Mouse (Mus musculus): ENCODE results near the gene Cacna1c. TPM values are rescaled to one million over a fixed set of nuclear protein-coding genes. Genes with fewer than 3 reads are reported as not detected.
A peak's percentile ranks its signal among the peaks of the same experiment; 100 is the strongest.

Cacna1c gene
- polyA plus RNA-seq, 1 experiment from 2014 or later: 4.7 TPM

DNA sequence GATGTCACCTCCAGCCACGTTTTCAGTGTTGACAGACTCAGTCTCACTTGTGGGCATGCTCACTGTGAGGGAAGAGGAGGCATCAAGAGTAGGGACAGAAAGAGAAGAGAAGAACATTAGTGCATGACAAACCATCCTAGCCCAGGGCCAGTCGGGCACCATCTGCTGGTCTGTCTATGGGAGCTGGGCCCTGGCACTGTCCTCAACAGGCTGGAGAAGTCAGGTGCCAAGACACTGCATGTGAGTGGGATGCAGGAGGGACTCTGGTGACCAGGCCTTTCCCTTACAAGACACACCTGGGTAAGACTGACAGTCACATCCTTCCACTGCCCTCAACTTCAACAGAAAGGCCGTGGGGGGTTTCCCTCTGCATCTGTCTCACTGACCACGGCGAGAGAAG, 482.9 kb downstream of the Cacna1c start:
- Histone ChIP-seq H3K9me3 (ENCODE audit: control insufficient read depth, low read length) (no peaks in the 10 kb centered on the region), H3K4me2 (ENCODE audit: low read length) (no peak overlapping the region), H3K27me3 (replicated peaks; ENCODE audit: control insufficient read depth, insufficient read depth, low read length) (no peaks in the 10 kb centered on the region), H3K4me1 (ENCODE audit: control insufficient read depth, insufficient read depth, low read depth, low read length) (peaks cover 2% of the 10 kb centered on the region; the same call in 1 of the 2 replicates), H3K27ac (ENCODE audit: low read depth, low read length) (no peak overlapping the region), H3K36me3 (ENCODE audit: control insufficient read depth, insufficient read depth, low read length) (peaks cover 4% of the 10 kb centered on the region; the same call in 1 of the 2 replicates), H3K9ac (ENCODE audit: low read depth, low read length) (no peak overlapping the region), H3K4me3 (ENCODE audit: low read length) (no peak overlapping the region)
- ATAC-seq: no peak
- WGBS: 92% methylated on average over 5 of the region's 5 CpGs

DNA sequence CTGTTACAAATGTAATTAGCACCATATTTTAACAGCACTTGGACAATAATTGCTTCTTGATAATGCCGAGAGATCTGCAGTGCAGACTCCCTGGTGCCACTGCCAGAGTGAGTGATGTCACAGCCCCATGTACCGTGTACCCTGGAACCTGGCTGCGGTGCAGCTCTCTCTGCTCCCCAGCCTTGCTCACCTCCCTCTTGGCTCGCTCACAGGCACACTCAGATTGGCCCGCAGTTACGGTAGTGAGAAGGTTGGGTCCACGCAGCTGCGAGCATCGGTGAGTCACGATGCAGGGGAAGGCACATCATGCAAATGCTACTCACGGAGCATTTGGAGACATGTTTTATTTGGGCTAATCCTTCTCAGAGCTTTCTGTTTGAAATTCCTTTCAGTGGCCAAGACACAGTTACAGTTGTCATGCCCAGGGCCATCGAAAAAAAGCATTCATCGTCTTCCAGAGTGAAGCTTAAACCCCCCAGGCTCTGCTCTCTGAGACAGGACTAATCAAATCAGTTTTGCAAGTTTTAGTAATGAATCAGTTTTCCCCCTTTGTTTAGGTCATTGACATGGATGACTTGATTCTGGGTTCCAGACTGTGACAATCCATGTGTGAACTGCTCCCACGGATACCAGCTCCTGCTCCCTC, 484.4 kb downstream of the Cacna1c start:
- no peak overlapping the region for H3K4me2 ChIP-seq (ENCODE audit: low read length)
- H3K4me3 ChIP-seq (ENCODE audit: low read length): no peak overlapping the region
- peaks cover 4% of the 10 kb centered on the region; the same call in 1 of the 2 replicates for H3K36me3 ChIP-seq (ENCODE audit: control insufficient read depth, insufficient read depth, low read length)
- H3K9me3 ChIP-seq (ENCODE audit: control insufficient read depth, low read length): no peaks in the 10 kb centered on the region
- H3K4me1 ChIP-seq (ENCODE audit: control insufficient read depth, insufficient read depth, low read depth, low read length): peaks cover 6% of the 10 kb centered on the region; the same call in 1 of the 2 replicates
- no peak overlapping the region for H3K27ac ChIP-seq (ENCODE audit: low read depth, low read length)
- H3K27me3 ChIP-seq (replicated peaks; ENCODE audit: control insufficient read depth, insufficient read depth, low read length): no peaks in the 10 kb centered on the region
- 71% methylated on average over 14 of the region's 14 CpGs for WGBS
- 0 out of 2 replicates have a peak, but pooled peaks have one; percentile 43 for ATAC-seq
- H3K9ac ChIP-seq (ENCODE audit: low read depth, low read length): no peak overlapping the region

DNA sequence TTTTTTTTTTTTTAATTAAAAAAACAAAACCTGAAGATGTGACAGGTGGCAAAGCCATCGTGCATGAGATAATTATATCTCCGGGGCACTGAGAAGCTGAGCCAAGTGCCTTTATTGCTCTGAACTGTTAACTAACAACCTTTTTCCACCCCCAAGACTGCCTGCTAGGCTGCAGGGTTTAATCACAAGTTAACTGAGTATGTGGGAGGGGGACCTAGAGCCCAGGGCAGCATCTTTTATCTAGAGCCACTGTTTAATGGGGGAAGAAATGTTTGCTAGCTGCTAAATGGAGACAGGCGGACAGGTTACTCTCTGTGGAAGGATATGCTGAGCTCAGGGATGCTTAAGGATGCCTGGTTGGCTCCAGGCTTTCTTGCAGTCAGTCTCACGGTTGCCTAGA, 489.2 kb downstream of the Cacna1c start:
- ATAC-seq: peak; percentile 68; the same call in 1 of the 2 replicates
- H3K9me3 ChIP-seq (ENCODE audit: control insufficient read depth, low read length): no peaks in the 10 kb centered on the region
- H3K4me2 ChIP-seq (ENCODE audit: low read length): no peak overlapping the region
- H3K27me3 ChIP-seq (replicated peaks; ENCODE audit: control insufficient read depth, insufficient read depth, low read length): no peaks in the 10 kb centered on the region
- WGBS: 42% methylated on average over 4 of the region's 4 CpGs
- H3K9ac ChIP-seq (ENCODE audit: low read depth, low read length): no peak overlapping the region
- H3K4me1 ChIP-seq (ENCODE audit: control insufficient read depth, insufficient read depth, low read depth, low read length): peaks cover 6% of the 10 kb centered on the region; the same call in 1 of the 2 replicates
- no peak overlapping the region for H3K4me3 ChIP-seq (ENCODE audit: low read length)
- no peaks in the 10 kb centered on the region; the same call in none of the 2 replicates for H3K36me3 ChIP-seq (ENCODE audit: control insufficient read depth, insufficient read depth, low read length)
- no peak overlapping the region for H3K27ac ChIP-seq (ENCODE audit: low read depth, low read length)

DNA sequence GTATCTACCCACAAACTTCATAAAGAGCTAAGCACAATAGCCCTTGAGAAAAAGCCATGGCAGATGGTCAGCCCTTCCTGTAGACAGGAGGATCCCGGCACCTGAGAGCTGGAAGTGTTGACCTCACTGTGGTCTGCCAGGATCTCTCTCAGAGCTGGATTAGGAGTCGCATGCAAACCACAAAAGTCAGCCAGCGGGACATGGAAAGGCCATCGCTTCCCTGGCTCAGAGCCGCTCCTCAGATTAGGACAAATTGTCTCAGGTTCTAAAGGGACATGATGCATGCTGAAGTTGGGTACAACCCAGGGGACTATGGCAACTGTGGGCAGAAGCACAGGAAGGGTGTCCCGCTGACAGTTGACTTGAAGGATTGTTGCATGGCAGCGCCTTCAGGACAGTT, 490.4 kb downstream of the Cacna1c start:
- 0 out of 2 replicates have a peak, but pooled peaks have one; percentile 38 for ATAC-seq
- Histone ChIP-seq H3K27ac (ENCODE audit: low read depth, low read length) (no peak overlapping the region), H3K36me3 (ENCODE audit: control insufficient read depth, insufficient read depth, low read length) (no peaks in the 10 kb centered on the region; the same call in 1 of the 2 replicates), H3K4me1 (ENCODE audit: control insufficient read depth, insufficient read depth, low read depth, low read length) (peaks cover 6% of the 10 kb centered on the region; the same call in 1 of the 2 replicates), H3K4me2 (ENCODE audit: low read length) (no peak overlapping the region), H3K27me3 (replicated peaks; ENCODE audit: control insufficient read depth, insufficient read depth, low read length) (no peaks in the 10 kb centered on the region), H3K9me3 (ENCODE audit: control insufficient read depth, low read length) (no peaks in the 10 kb centered on the region), H3K9ac (ENCODE audit: low read depth, low read length) (no peak overlapping the region), H3K4me3 (ENCODE audit: low read length) (no peak overlapping the region)
- WGBS: 81% methylated on average over 7 of the region's 7 CpGs

DNA sequence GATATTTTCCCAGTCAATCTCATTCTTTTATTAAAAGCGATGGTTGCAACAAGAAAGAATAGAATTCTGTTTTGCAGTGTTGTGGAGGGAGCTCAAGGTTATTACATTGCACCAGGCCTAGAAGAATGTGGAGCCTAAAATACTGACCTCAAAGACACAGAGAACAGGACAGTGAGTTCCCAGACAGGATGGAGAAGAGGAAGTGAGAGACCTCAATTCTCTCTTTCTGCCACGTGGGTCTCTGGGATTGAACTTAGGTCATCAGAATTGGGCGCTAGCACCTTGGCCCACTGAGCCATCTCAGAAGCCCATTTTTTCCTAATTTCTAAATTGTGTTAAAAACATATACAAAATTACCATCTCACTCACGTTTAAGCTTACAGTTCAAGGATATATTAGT, 501.6 kb downstream of the Cacna1c start:
- no peaks in the 10 kb centered on the region for H3K36me3 ChIP-seq (ENCODE audit: control insufficient read depth, insufficient read depth, low read length)
- WGBS: 90% methylated on average over 4 of the region's 4 CpGs

DNA sequence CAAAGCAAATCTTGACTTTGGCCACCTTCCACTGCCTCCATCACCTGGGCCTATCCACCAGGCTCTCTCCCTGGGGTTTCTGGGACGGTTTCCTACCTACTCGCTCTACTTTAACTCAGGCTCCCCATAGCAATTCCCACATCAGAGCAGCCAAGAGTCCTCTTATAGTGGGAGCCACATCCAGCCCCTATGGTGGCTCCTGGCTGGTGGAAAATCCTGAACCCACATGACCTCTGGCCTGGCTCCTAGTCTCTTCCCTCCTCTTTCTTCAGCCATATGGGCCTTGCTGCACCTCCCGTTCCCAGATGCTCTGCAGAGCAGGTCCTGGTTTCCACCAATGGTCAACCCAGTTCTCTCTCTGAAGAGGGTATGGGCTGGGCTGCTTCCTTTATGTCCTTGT, 506.8 kb downstream of the Cacna1c start:
- WGBS: 89% methylated on average over 3 of the region's 3 CpGs
- Histone ChIP-seq H3K27ac (ENCODE audit: low read depth, low read length) (no peak overlapping the region), H3K36me3 (ENCODE audit: control insufficient read depth, insufficient read depth, low read length) (no peaks in the 10 kb centered on the region), H3K9me3 (ENCODE audit: control insufficient read depth, low read length) (no peaks in the 10 kb centered on the region), H3K4me2 (ENCODE audit: low read length) (no peak overlapping the region), H3K9ac (ENCODE audit: low read depth, low read length) (no peak overlapping the region), H3K27me3 (replicated peaks; ENCODE audit: control insufficient read depth, insufficient read depth, low read length) (no peaks in the 10 kb centered on the region), H3K4me1 (ENCODE audit: control insufficient read depth, insufficient read depth, low read depth, low read length) (no peaks in the 10 kb centered on the region), H3K4me3 (ENCODE audit: low read length) (no peak overlapping the region)
- no peak for ATAC-seq

More for the DNA sequence above, 501.6 kb downstream of the Cacna1c start:
- no peaks in the 10 kb centered on the region for H3K27me3 ChIP-seq (replicated peaks; ENCODE audit: control insufficient read depth, insufficient read depth, low read length)
- no peak overlapping the region for H3K4me2 ChIP-seq (ENCODE audit: low read length)
- no peaks in the 10 kb centered on the region for H3K4me1 ChIP-seq (ENCODE audit: control insufficient read depth, insufficient read depth, low read depth, low read length)
- H3K9me3 ChIP-seq (ENCODE audit: control insufficient read depth, low read length): no peaks in the 10 kb centered on the region
- no peak for ATAC-seq
- H3K4me3 ChIP-seq (ENCODE audit: low read length): no peak overlapping the region
- H3K27ac ChIP-seq (ENCODE audit: low read depth, low read length): no peak overlapping the region
- no peak overlapping the region for H3K9ac ChIP-seq (ENCODE audit: low read depth, low read length)

DNA sequence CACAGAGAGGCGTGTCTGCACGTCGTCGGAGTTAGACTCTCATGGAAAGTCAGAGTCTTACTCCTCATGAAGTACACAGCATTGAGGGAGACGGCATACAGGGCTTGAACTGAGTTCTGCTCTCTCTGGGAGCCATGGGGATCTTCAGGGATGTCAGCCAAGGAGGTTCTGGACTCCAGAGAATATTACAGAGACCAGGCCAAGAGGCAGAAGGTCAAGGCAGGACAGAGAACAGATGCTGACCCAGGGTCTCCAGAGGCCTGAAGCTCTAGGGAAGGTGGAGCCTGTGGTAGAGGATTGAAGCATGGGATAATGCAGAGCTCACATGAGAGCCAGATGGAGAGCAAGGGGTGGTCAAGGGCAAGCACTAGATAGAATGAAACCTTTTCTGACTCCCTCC, 507.4 kb downstream of the Cacna1c start:
- WGBS: 89% methylated on average over 5 of the region's 5 CpGs
- H3K4me1 ChIP-seq (ENCODE audit: control insufficient read depth, insufficient read depth, low read depth, low read length): no peaks in the 10 kb centered on the region
- no peaks in the 10 kb centered on the region for H3K9me3 ChIP-seq (ENCODE audit: control insufficient read depth, low read length)
- no peak overlapping the region for H3K27ac ChIP-seq (ENCODE audit: low read depth, low read length)
- H3K36me3 ChIP-seq (ENCODE audit: control insufficient read depth, insufficient read depth, low read length): no peaks in the 10 kb centered on the region
- no peaks in the 10 kb centered on the region for H3K27me3 ChIP-seq (replicated peaks; ENCODE audit: control insufficient read depth, insufficient read depth, low read length)
- ATAC-seq: no peak
- H3K4me2 ChIP-seq (ENCODE audit: low read length): no peak overlapping the region
- H3K9ac ChIP-seq (ENCODE audit: low read depth, low read length): no peak overlapping the region
- H3K4me3 ChIP-seq (ENCODE audit: low read length): no peak overlapping the region

DNA sequence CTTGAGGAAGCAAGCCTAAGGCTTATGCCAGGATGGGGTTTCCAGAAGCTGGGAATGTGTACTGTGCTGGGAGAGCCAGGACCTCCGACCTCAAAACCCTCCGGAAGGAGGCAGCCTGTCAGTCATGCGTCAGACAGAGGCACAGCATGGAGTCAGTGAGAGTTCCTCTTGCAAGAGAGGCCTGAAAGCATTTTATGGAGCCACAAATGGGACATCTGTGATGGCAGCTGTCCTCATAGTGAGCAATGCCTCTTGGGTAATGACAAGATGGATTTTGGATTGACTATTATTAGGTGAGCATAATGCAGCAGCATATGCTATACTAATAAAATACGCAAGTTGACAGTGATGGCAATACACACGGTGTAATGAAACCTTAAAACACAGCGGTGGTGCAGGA, 515.4 kb downstream of the Cacna1c start:
- 43% methylated on average over 6 of the region's 6 CpGs for WGBS
- Histone ChIP-seq H3K36me3 (ENCODE audit: control insufficient read depth, insufficient read depth, low read length) (peaks cover under 1% of the 10 kb centered on the region), H3K27me3 (replicated peaks; ENCODE audit: control insufficient read depth, insufficient read depth, low read length) (no peaks in the 10 kb centered on the region), H3K9ac (ENCODE audit: low read depth, low read length) (no peak overlapping the region), H3K27ac (ENCODE audit: low read depth, low read length) (no peak overlapping the region), H3K4me1 (ENCODE audit: control insufficient read depth, insufficient read depth, low read depth, low read length) (no peaks in the 10 kb centered on the region), H3K9me3 (ENCODE audit: control insufficient read depth, low read length) (no peaks in the 10 kb centered on the region), H3K4me3 (ENCODE audit: low read length) (no peak overlapping the region), H3K4me2 (ENCODE audit: low read length) (no peak overlapping the region)
- ATAC-seq: peak; percentile 64

DNA sequence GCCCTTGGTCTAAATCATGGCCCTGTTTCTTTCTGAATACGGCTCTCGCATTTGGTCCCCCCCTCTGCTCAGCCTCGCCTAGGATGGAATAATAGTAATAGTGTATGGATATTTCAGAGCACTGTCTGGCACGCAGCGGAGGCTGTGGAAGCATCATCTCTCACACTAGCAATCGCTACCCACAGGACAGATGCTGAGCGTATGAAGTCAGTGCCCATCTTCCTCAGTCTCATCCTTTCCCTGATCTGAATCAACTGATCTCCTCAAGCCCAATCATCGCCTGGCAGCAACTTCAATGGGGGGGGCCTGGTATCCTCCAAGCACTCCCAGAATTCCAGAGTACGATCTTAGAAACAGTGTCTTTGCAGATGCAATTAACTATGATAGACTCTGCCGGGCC, 518.2 kb downstream of the Cacna1c start:
- no peak overlapping the region for H3K9ac ChIP-seq (ENCODE audit: low read depth, low read length)
- no peaks in the 10 kb centered on the region for H3K9me3 ChIP-seq (ENCODE audit: control insufficient read depth, low read length)
- H3K36me3 ChIP-seq (ENCODE audit: control insufficient read depth, insufficient read depth, low read length): peaks cover 11% of the 10 kb centered on the region
- WGBS: 96% methylated on average over 10 of the region's 10 CpGs
- H3K4me1 ChIP-seq (ENCODE audit: control insufficient read depth, insufficient read depth, low read depth, low read length): no peaks in the 10 kb centered on the region
- ATAC-seq: no peak
- H3K4me2 ChIP-seq (ENCODE audit: low read length): no peak overlapping the region
- H3K27ac ChIP-seq (ENCODE audit: low read depth, low read length): no peak overlapping the region
- H3K27me3 ChIP-seq (replicated peaks; ENCODE audit: control insufficient read depth, insufficient read depth, low read length): no peaks in the 10 kb centered on the region
- H3K4me3 ChIP-seq (ENCODE audit: low read length): no peak overlapping the region

Measured in hindbrain, embryonic 16.5 days (tissue).